Mouse (Mus musculus) erythroblast, embryonic 14.5 days (primary cell): Measurements from ENCODE around the gene Dock7.

ENCODE experiments used
- GATA1 ChIP-seq: IDR thresholded peaks from 2 replicates; pipeline ENCODE4 v1.6.1; 2012; ENCODE audit warnings: low read length, inconsistent platforms, mixed read lengths
- TAL1 ChIP-seq: IDR thresholded peaks from 3 replicates; pipeline ENCODE4 v1.6.1; 2012; ENCODE audit warnings: low read length, inconsistent platforms, mixed read lengths

DNA sequence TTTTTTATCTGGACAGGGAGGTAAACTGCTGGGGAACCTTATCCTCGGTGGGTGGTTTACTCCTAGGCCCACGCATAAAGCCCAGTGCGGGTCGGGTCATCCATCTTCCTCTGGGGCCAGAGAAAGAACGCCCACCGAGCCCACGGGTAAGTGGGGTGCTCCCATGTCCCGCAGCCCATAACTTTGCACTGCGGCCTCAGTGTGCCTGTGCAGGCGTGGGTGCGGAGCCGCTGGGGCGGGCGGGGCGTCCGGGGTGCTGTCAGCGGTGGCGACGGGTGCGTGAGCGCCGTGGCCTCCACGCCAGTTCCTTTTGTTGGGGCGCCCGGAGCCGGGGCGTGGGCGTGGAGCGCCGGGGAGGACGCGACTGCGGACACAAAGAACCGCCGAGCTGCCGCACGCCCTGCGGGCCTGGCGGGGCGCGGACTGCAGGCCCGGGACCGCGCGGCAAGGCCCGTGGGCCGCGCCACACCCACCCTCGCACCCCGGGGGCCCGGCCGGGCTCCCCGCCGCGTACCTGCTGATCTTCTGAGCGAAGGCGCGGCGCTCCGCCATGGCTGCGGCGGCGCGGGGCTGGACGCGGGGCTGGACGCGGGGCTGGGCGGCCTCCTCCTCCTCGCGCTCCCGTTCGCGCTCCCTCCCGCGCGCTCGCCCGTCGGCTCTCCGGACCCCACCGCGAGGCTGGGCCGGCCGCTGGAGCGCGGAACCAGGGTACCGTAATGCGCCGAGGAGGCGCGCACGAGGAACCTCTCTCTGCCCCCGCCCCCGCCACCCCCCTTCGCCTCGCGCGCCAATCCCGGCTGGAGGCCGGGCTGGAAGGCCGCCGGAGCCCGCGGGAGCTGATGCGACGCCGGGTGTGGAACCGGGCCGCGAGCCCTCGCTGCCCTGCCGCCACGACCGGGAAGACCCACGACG lies at the start of gene Dock7:
- TF ChIP-seq GATA1, result no peak
- no peak for TF ChIP-seq TAL1
